Mouse (Mus musculus): ENCODE measurements at regions not wholly inside any gene's neighbourhood (a gene's known extent, or its start where the extent isn't known, plus 50 kb on each side); places are given as distances from the start of the nearest gene placed in this dataset.
A peak's percentile ranks its signal among the peaks of the same experiment; 100 is the strongest.

DNA sequence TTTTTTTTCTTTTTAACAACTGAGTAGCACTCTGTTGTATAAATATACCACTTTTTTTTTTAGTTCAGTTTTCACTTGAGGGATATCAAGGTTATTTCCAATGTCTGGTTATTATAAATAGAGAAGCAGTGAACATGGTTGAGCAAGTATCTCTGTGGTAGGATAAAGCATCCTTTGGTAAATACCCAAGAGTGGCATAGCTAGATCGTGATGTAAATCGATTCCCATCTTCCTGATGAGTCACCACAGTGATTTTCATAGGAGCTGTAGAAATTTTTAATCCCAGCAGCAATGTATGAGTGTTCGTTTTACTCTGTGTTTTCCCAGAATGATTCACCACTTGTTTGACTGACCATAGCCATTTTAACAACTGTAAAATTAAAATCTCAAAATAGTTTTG is 2212.0 kb downstream of the 9330182O14Rik start:
- H3K27me3 ChIP-seq (ENCODE audit: insufficient read depth, poor library complexity, severe bottlenecking): no peaks in the 10 kb centered on the region
- H3K27ac ChIP-seq: no peak overlapping the region
- H3K4me1 ChIP-seq (replicated peaks): no peaks in the 10 kb centered on the region
- WGBS: 85% methylated on average over 3 of the region's 3 CpGs
- DNase-seq (ENCODE audit: low spot score): no peak
- H3K4me3 ChIP-seq: no peak overlapping the region
- no peaks in the 10 kb centered on the region for H3K9me3 ChIP-seq
- H3K36me3 ChIP-seq: no peaks in the 10 kb centered on the region

DNA sequence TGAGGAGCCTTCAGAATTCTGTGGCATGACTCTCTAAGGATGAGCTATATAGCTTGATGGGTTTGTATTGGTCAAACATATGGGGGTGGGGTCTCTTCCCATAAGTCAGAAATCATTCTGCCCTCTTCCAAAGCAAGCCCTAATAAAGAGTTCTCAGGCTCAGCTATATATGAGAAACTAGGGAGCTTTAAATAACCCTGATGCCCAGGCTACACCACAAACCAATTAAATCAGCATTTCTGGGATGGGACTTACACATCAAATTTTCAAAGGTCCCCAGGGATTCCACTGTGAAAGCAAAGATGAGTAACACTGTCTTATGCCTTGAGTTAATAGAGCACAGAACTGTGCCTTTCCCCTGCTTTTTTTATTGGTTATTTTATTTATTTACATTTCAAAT is 2227.7 kb downstream of the 9330182O14Rik start:
- Histone ChIP-seq H3K27me3 (ENCODE audit: insufficient read depth, poor library complexity, severe bottlenecking) (no peaks in the 10 kb centered on the region), H3K4me1 (replicated peaks) (no peaks in the 10 kb centered on the region), H3K4me3 (no peak overlapping the region), H3K9me3 (no peaks in the 10 kb centered on the region), H3K36me3 (no peaks in the 10 kb centered on the region), H3K27ac (no peak overlapping the region)
- DNase-seq (ENCODE audit: low spot score): no peak

DNA sequence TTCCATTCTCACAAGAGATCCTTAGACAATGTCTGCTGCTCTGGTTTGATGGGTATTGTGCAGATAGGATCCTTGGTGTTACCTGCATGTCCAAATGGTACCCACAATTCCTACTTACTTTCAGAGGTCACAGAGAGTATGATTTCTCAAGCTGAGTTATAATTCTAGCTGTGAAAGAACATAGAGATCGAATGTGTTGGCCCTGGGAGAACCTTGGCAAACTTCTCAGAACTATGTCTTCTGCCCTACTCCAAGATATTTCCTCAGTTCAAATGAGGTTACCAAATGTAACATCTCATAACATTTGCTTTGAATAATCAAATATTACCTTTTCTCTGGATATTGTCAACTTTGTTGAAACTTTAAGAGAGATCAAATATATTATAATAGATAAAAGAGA is 2230.8 kb downstream of the 9330182O14Rik start:
- H3K36me3 ChIP-seq: no peaks in the 10 kb centered on the region
- no peak overlapping the region for H3K27ac ChIP-seq
- no peaks in the 10 kb centered on the region for H3K9me3 ChIP-seq
- DNase-seq (ENCODE audit: low spot score): no peak
- no peaks in the 10 kb centered on the region for H3K27me3 ChIP-seq (ENCODE audit: insufficient read depth, poor library complexity, severe bottlenecking)
- 91% methylated on average over 1 of the region's 1 CpGs for WGBS
- no peak overlapping the region for H3K4me3 ChIP-seq
- no peaks in the 10 kb centered on the region for H3K4me1 ChIP-seq (replicated peaks)

DNA sequence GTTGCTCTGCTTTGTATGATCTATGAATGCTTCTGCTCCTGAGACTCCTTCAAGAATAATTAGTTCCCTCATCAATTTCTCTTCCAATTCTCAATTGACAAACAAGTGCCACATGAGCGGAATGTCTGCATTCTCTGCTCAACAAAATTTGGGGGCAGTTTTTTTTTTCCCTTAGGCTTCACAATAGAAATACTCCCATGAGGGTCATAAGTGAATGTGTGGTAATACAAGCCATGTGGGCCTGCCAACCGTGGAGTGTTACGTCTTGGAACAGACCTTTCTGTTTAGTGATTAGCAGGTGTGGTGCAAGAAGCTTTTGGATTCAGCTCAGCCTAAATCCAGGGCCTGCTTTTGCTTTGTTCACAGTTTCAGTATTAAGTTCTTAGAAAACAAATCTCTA is 2232.6 kb downstream of the 9330182O14Rik start:
- Histone ChIP-seq H3K27me3 (ENCODE audit: insufficient read depth, poor library complexity, severe bottlenecking) (no peaks in the 10 kb centered on the region), H3K4me3 (no peak overlapping the region), H3K27ac (no peak overlapping the region), H3K9me3 (no peaks in the 10 kb centered on the region), H3K4me1 (replicated peaks) (no peaks in the 10 kb centered on the region), H3K36me3 (no peaks in the 10 kb centered on the region)
- 55% methylated on average over 3 of the region's 3 CpGs for WGBS
- DNase-seq (ENCODE audit: low spot score): no peak

DNA sequence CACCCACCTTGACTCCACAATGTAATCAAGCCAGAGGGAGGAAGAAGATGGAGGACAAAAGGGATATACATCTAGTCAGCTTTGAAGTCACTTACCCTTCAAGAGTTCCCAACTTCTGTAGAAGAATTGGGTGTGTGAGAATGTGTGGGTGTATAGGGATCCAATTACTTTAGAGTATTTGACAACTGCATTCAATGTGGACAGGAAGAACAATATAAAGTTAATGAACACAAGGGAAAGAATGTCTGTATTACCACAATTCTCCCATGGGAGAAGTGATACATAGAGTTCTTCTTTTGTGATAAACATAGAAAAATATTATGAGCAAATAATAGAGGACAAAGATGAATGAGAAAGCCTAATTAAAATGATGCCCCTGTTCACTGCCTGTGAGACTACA is 2235.4 kb downstream of the 9330182O14Rik start:
- no peak overlapping the region for H3K4me3 ChIP-seq
- no peak for DNase-seq (ENCODE audit: low spot score)
- no peaks in the 10 kb centered on the region for H3K4me1 ChIP-seq (replicated peaks)
- H3K9me3 ChIP-seq: no peaks in the 10 kb centered on the region
- H3K36me3 ChIP-seq: no peaks in the 10 kb centered on the region
- no peaks in the 10 kb centered on the region for H3K27me3 ChIP-seq (ENCODE audit: insufficient read depth, poor library complexity, severe bottlenecking)
- H3K27ac ChIP-seq: no peak overlapping the region

DNA sequence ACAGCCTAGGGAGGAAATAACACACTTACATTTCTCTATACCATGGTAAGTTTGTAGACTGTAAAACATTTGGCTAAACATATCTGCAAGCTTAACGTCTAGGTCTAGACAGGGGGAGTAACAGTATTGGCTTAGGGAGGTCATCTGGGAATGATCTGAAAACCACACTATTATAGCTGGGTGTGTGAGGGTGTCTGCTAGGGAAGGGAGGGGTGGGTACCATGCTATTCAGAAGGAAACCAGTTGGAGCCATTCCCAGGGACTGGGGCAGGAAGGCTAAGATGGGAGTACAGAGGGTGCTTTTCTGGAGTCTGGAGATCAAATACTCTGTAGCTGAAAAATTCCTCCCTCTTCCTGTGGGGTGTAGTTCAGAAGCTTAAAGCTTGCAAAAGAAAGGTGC is 2235.9 kb downstream of the 9330182O14Rik start:
- no peaks in the 10 kb centered on the region for H3K4me1 ChIP-seq (replicated peaks)
- no peak overlapping the region for H3K27ac ChIP-seq
- no peaks in the 10 kb centered on the region for H3K27me3 ChIP-seq (ENCODE audit: insufficient read depth, poor library complexity, severe bottlenecking)
- H3K4me3 ChIP-seq: no peak overlapping the region
- no peaks in the 10 kb centered on the region for H3K36me3 ChIP-seq
- 83% methylated on average over 1 of the region's 1 CpGs for WGBS
- DNase-seq (ENCODE audit: low spot score): no peak
- no peaks in the 10 kb centered on the region for H3K9me3 ChIP-seq

DNA sequence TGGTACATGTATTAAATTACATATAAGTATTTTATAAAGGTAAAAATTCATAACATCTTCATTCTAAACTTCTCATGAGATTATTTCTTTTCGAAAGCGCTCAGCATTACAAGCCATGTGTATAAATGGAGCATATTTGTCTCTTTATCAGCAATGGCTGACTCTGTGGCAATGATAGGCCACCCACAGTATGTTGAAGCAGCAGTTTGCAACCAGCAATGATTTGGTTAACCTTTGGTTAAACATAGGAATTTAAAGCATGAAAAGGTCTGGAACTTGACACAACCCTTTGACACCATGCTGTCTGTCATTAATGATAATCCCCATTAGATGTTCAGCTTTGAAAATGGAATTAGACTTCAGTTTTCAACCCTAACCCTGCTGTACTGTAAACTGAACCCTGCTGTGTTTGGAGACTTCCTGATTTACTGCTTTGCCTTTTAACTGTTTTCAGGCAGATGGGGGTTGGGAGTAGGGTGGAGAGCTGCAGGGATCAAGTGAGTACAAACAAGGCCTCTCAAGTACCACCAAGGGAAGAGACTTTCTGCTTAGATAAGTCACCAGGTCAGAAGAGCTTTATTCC is 2238.6 kb downstream of the 9330182O14Rik start:
- H3K27me3 ChIP-seq (ENCODE audit: insufficient read depth, poor library complexity, severe bottlenecking): no peaks in the 10 kb centered on the region
- WGBS: 88% methylated on average over 2 of the region's 2 CpGs

More for the DNA sequence above, 2238.6 kb downstream of the 9330182O14Rik start:
- Histone ChIP-seq H3K36me3 (no peaks in the 10 kb centered on the region), H3K9me3 (no peaks in the 10 kb centered on the region), H3K4me3 (no peak overlapping the region), H3K4me1 (replicated peaks) (no peaks in the 10 kb centered on the region), H3K27ac (no peak overlapping the region)
- peak; percentile 29 for DNase-seq (ENCODE audit: low spot score)

All from hindbrain, embryonic 10.5 days (tissue).